Mouse (Mus musculus): ENCODE data around the gene Tigd4.

The Tigd4 gene

GRCm38 (mm10) chr3:84615050-84615855 lies 21.9 kb downstream of the Tigd4 start:
- DNase-seq (ENCODE audit: low spot score in 2 of 2) = no peak

DNA sequence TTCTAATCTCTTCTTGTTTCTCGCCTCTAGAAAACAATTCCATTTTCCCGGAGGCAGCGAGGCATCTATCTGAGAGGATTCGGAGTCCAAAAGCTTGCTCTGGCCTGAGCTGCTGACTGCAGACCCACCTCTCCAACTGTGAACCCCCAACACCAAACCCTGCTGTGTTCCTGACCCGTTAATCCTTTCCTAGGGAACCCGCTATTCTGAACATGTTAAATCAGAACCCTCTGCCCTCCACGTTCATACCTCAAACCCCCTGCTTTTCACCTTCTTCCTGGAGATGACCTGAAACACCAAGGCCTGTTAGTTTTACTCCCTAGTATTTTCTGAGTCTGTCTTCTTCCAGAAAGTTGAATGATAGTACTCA lies 22.5 kb downstream of the Tigd4 start:
- no peak for DNase-seq (ENCODE audit: low spot score in 2 of 2)

GRCm38 (mm10) chr3:84618627-84619026 lies 25.3 kb downstream of the Tigd4 start:
- DNase-seq (ENCODE audit: low spot score in 2 of 2) = no peak

- no peak for DNase-seq (ENCODE audit: low spot score in 2 of 2)
Measured at GRCm38 (mm10) chr3:84619056-84619455, 25.7 kb downstream of the Tigd4 start.

- no peak for DNase-seq (ENCODE audit: low spot score in 2 of 2)
Measured at GRCm38 (mm10) chr3:84619725-84620124, 26.4 kb downstream of the Tigd4 start.

DNA sequence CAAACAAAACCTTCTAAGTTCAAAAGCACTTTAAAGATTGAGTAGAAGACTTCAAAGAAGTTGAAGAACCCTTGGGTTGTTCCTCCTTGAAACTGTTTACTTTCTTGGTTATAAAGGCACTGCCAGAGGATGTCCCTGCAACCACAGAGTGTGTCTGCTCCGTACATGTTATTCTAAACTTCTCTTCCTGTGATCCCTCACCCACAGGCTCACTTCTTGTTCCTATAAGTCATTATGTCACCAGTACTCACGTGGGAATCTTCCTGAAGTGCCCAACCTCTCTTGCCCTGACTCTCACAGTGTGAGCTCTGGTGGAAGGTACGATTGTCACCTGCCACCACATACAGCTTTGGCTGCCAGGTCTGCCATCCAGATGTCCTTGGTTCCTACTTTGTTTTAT lies 28.7 kb downstream of the Tigd4 start:
- DNase-seq (ENCODE audit: low spot score in 2 of 2) = no peak

DNA sequence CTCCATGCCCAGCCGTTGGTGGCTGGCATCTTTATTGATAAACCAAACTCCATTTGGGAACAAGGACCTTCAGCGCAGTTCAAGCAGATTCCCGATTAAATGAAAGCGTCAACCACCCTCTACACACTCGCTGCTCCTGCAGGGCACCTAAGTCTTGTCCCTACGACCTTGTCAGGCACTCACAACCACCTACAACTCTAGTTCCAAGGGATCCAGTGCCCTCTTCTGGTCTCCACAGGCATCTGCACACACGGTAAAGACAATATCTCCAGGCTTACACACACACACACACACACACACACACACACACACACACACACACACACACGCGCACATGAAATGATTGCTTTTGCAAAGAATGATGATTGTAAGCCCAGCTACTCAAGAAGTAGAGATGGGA lies 38.2 kb downstream of the Tigd4 start:
- no peak for DNase-seq (ENCODE audit: low spot score in 2 of 2)

GRCm38 (mm10) chr3:84637095-84637494 lies 43.7 kb downstream of the Tigd4 start:
- DNase-seq (ENCODE audit: low spot score in 2 of 2) = no peak

GRCm38 (mm10) chr3:84637890-84638578 lies 44.7 kb downstream of the Tigd4 start:
- no peak for DNase-seq (ENCODE audit: low spot score in 2 of 2)

DNA sequence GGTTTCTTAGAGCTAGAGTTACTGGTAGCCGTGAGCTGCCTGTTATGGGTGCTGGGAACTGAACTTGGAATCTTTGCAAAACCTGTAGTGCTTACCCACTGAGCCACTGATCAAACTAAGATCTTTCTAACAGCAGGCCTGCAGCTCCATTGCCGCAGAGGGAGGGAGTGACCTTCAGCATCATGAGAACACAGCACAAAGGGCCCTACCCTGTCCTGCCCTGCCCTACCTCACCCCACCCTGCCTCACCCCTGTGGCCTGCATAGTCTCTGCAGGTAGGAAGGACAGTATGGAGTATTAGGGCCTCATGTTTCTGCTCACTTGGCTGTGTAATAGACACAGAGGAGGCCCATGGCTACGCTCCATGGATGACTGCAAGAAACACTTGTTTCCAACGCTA lies 45.5 kb downstream of the Tigd4 start:
- no peak for DNase-seq (ENCODE audit: low spot score in 2 of 2)

DNA sequence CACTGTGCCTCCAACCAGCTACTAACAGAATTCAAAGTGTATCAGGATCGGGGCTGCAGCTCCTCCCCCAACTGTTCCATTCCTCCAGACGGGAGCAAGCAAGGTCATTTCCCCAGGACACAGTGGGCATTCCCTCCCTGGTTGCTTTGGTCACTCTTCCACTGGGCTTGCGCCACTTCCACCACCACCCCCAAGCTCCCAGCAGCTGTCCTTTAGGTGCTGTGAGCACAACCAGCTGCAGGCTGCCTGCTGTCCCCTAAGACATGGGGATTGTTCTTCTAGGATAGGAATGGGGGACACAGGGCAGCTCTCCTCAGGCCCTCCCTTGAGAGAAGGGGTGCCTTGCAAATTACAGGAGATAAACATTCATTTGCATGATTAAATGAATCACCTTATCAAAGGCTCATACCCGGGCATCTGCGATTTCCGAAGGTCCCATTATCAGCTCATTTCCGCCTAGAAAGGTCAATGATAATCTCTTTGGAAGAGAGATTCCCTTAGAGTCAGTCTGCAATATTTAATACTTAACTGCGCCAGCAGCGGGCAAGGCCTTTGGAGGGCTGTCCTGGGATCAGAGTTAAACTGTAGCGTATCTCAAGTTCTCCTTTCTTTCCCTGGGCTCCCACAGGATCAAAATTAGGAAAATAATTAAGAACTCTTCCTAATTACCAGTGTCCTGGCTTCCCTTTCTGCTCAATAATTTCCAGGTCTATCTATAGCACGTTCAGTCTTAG lies 46.6 kb downstream of the Tigd4 start:
- DNase-seq (ENCODE audit: low spot score in 2 of 2) = no peak

- DNase-seq (ENCODE audit: low spot score in 2 of 2) = no peak
Measured at GRCm38 (mm10) chr3:84640536-84640935, 47.2 kb downstream of the Tigd4 start.

DNA sequence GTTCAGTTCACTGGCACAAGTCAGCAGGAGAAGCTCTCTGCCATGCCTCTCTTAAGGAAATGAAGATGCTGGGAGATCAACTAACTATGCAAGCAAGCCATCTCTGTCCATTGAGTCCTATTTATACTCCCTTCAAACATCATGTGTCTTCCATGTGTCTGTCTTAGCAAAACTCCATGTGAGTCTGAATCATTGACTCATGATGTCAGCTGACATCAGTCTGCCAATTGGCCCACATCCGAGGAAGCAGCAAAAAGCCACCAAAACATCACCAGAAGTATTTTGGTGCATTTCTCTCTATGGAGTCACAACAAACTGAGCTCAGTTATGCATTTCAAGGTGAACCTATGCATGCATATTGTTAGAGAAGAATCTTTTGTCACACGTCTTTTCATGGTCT lies 48.0 kb downstream of the Tigd4 start:
- no peak for DNase-seq (ENCODE audit: low spot score in 2 of 2)

DNA sequence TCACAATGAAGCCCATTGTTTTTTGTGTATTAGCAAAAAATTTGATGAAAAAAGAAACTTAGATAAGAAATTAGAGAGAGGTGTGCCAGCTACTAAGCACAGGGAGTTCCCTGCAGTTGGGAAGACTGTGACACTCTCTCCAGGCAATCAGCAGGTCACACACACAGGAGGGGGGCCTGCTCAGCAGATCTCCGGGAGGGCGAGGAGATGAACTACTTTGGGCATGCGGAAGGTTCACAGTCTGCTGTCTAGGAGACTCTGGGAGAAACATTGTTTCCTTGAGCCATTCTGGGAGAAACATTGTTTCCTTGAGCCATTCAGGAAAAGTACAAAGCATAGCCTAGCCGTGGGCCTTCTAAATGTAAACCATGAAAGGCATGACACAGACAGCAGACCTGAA lies 49.6 kb downstream of the Tigd4 start:
- DNase-seq (ENCODE audit: low spot score in 2 of 2) = no peak

DNA sequence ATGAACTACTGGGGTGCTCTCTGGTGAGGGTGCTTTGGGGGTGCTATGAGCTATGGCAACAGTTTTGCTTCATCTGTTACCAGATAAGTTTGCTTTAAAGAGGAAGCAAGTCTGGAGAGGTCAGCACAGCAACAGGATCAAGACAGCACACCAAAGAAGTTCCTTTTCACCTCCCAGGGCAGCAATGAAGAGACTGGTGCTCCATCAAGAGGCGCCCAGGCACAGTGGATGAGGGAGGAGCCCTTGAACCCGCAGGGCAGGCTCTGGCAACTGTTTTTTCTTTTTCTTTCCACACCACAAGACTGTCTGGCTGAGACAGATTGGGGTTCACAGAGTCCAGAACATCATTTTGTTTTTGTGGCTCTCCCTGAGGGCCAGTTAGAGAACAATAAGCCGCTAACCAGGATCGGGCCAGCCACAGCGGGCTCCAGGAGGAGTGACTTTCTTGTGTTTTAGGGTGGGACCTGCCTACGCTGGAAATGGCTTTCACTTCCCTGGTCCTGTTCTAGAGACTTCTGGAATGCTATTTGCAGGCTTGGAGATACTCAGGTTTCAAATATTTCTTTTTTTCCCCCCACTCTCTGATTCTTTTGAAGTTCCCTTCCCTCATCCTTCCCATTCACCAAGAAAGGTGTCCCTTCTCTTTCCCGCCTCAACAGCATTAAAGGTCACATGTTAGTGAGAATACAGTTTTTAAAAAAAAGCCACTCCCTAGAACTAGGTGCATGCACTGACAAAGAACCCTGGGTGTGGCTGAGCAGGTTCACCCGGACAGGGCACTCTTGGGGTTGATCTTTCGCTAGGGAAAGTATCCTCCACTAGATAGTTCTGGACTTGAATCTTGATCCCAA lies 52.0 kb downstream of the Tigd4 start:
- no peak for DNase-seq (ENCODE audit: low spot score in 2 of 2)

DNA sequence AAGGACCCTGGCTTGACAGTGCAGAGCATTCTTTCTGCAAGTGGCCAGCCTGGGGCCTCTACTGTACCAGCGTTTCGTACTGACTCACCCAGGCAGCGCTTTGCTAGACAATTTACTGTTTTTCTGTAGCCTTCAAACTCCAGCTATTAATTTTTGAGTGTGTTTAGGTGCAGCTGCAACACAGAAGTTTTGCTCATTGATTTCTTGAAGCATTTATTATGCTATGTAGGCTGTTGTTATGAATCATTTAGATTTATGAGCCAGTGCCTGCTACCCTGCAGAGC lies 52.6 kb downstream of the Tigd4 start:
- no peak for DNase-seq (ENCODE audit: low spot score in 2 of 2)

GRCm38 (mm10) chr3:84646331-84646845 lies 53.0 kb downstream of the Tigd4 start:
- DNase-seq (ENCODE audit: low spot score in 2 of 2) = no peak

Measured in urinary bladder, postnatal 4 days (tissue).